Mouse (Mus musculus): Measurements from ENCODE around the gene Kcnq2. TPM values are rescaled to one million over a fixed set of nuclear protein-coding genes. Genes with fewer than 3 reads are reported as not detected.

The Kcnq2 gene
- polyA plus RNA-seq (2012; rRNA removed) = 64.8 and 105 TPM in 2 replicates

DNA sequence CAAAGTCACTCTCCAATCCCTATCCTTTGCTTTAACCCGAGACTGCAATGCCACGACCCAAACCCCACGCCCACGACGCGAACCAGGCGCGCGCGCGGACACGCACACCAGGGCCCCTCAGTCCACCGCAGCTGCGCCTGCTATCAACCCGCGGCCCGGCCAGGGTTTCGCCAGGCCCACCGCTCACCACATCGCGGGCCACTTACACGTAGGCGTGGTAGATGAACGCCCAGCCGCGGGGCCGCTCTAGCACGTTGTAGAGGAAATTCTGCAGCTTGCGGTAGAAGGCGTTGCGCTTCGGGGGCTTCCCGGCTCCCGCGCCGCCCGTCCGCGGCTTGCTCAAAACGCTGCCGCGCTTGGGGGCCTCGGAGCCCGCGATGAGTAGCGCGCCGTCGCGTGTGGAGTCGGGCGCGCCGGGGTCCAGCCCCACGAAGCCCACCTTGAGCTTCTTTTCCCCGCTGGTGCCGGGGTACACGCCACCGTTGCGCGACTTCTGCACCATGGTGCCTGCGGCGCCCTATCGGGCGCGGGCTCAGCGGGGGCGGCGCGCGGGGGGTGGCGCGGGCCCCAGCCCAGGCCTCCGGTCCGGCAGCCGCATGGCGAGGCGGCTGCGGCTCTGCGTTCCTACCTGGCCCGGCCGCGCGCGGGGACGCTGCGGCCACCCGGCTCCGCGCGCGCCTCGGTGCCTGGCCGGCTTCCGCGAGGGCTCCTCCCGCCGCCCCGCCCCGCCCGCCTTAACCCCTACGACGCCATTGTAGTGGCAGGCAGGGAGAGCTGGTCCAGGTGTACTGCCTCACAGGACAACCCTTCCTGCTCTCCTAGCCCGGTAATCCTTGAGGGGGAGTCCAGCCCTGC lies at the start of gene Kcnq2:
Gene Kcnq2 (minus strand): TSS at position 710 of the 855 bp plus-strand sequence.
- peak; percentile 65 for TF ChIP-seq POLR2A (IDR thresholded peaks at IDR 0.05; ENCODE audit: borderline replicate concordance, extremely low read depth, insufficient read depth, insufficient read length, poor library complexity, severe bottlenecking)
- no peak for TF ChIP-seq CTCF (IDR thresholded peaks at IDR 0.05; ENCODE audit: borderline replicate concordance, extremely low read depth, insufficient read depth, insufficient read length)
- peak; percentile 77 for DNase-seq (ENCODE audit: low read depth)

GRCm38 (mm10) chr2:181180898-181181297 lies 45.8 kb upstream of the Kcnq2 start:
- no peak for DNase-seq (ENCODE audit: low read depth)
- TF ChIP-seq CTCF (IDR thresholded peaks at IDR 0.05; ENCODE audit: borderline replicate concordance, extremely low read depth, insufficient read depth, insufficient read length) = no peak
- no peak for TF ChIP-seq POLR2A (IDR thresholded peaks at IDR 0.05; ENCODE audit: borderline replicate concordance, extremely low read depth, insufficient read depth, insufficient read length, poor library complexity, severe bottlenecking)

DNA sequence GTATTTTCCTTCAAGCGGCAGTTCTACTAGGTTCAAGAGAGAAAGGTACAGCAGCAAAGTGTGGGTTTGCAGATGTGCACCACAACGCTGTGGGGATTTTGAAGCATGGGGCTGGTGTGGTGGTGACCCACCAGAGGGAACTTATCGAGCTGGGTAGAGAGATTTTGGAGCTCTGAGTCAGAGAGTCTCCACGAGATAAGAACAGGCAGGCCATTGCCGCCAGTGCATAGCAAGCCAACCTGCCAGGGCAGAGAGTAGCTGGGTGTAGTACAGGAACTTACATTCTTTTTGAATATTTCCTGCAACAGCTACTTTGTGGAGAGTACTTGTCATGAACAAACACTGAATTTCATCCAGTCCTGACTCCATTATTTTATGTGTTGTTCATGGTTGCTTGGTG lies 43.4 kb upstream of the Kcnq2 start:
- TF ChIP-seq POLR2A (IDR thresholded peaks at IDR 0.05; ENCODE audit: borderline replicate concordance, extremely low read depth, insufficient read depth, insufficient read length, poor library complexity, severe bottlenecking) (no peak), CTCF (IDR thresholded peaks at IDR 0.05; ENCODE audit: borderline replicate concordance, extremely low read depth, insufficient read depth, insufficient read length) (no peak)
- no peak for DNase-seq (ENCODE audit: low read depth)

- no peak for DNase-seq (ENCODE audit: low read depth)
- no peak for TF ChIP-seq POLR2A (IDR thresholded peaks at IDR 0.05; ENCODE audit: borderline replicate concordance, extremely low read depth, insufficient read depth, insufficient read length, poor library complexity, severe bottlenecking)
- no peak for TF ChIP-seq CTCF (IDR thresholded peaks at IDR 0.05; ENCODE audit: borderline replicate concordance, extremely low read depth, insufficient read depth, insufficient read length)
Measured at GRCm38 (mm10) chr2:181178015-181178414, 42.9 kb upstream of the Kcnq2 start.

DNA sequence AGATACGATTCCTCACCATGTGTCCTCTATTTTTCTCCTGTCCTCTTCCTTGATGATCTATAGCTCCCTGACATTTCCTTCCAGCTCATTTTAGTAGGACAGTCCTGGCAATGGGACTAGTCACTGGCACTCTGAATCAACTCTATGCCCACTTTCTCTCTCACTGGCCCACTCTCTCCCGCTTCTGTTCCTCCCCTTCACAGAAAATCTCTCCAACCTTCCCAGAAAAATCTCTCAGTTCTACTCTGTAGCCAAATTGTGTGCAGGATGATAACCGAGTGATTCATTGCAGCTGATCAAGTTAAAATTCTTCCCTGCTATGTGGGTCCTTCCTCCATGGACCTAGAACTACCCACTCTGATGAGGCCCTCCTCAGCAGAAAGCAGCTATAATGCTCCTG lies 39.5 kb upstream of the Kcnq2 start:
- no peak for TF ChIP-seq CTCF (IDR thresholded peaks at IDR 0.05; ENCODE audit: borderline replicate concordance, extremely low read depth, insufficient read depth, insufficient read length)
- no peak for DNase-seq (ENCODE audit: low read depth)

DNA sequence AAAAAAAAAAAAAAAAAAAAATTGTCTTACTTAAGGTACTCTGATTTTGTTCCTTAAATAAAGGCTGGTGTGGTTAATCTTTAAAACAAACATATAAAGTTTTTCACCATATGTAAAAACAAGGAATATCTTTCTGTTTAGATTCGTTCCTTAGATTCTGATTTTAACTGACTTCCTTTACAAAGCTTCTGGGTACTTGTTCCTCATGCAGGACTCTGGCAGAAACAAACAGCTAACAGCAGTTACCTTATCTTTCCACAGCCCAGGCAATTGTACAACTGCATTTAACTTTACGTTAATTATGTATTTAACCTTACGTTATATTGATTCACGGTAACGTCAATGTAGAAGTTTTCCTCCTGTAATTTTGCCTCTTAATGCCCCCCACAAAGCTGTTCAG lies 31.4 kb upstream of the Kcnq2 start:
- no peak for DNase-seq (ENCODE audit: low read depth)
- TF ChIP-seq CTCF (IDR thresholded peaks at IDR 0.05; ENCODE audit: borderline replicate concordance, extremely low read depth, insufficient read depth, insufficient read length) = no peak
- TF ChIP-seq POLR2A (IDR thresholded peaks at IDR 0.05; ENCODE audit: borderline replicate concordance, extremely low read depth, insufficient read depth, insufficient read length, poor library complexity, severe bottlenecking) = no peak

DNA sequence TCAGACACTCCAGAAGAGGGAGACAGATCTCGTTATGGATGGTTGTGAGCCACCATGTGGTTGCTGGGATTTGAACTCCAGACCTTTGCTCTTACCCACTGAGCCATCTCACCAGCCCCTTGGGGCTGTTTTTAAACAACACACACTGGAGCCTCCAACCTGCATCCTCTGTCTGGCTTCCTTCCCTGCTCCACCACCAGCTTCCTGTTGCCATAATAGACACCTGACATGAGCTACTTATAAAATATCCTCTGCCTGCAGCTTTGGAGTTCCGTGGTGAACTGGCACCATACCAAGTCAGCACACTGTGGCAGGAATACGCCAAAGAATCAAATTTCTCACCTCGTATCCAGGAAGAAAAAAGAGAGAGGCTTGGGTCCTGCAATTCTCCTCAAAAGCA lies 25.7 kb upstream of the Kcnq2 start:
- DNase-seq (ENCODE audit: low read depth) = no peak
- no peak for TF ChIP-seq POLR2A (IDR thresholded peaks at IDR 0.05; ENCODE audit: borderline replicate concordance, extremely low read depth, insufficient read depth, insufficient read length, poor library complexity, severe bottlenecking)
- TF ChIP-seq CTCF (IDR thresholded peaks at IDR 0.05; ENCODE audit: borderline replicate concordance, extremely low read depth, insufficient read depth, insufficient read length) = no peak

GRCm38 (mm10) chr2:181159771-181160170 lies 24.7 kb upstream of the Kcnq2 start:
- DNase-seq (ENCODE audit: low read depth) = peak; percentile 90
- TF ChIP-seq CTCF (IDR thresholded peaks at IDR 0.05; ENCODE audit: borderline replicate concordance, extremely low read depth, insufficient read depth, insufficient read length) = no peak
- no peak for TF ChIP-seq POLR2A (IDR thresholded peaks at IDR 0.05; ENCODE audit: borderline replicate concordance, extremely low read depth, insufficient read depth, insufficient read length, poor library complexity, severe bottlenecking)

DNA sequence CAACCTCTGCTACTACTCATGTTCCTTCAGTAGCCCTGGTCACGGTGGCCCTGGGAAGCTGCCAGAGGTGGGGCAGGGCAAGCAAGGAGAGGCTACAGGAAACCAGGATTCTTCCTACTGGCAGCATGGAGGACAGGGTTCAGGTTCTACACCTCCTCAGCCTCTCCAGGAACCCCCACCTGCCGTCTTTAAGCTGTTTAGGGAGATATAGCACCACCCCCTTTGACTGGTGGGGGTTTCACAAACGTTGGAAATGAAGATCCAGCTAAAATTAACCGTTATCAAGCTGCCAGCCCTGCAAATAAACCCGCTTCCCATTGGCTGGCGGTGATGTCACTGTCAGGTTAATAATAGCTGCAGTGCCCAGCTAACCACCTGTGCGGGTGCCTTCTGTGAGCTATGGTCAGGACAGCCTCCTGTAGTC lies 24.0 kb upstream of the Kcnq2 start:
- TF ChIP-seq CTCF (IDR thresholded peaks at IDR 0.05; ENCODE audit: borderline replicate concordance, extremely low read depth, insufficient read depth, insufficient read length) = no peak
- no peak for TF ChIP-seq POLR2A (IDR thresholded peaks at IDR 0.05; ENCODE audit: borderline replicate concordance, extremely low read depth, insufficient read depth, insufficient read length, poor library complexity, severe bottlenecking)
- DNase-seq (ENCODE audit: low read depth) = peak; percentile 57

DNA sequence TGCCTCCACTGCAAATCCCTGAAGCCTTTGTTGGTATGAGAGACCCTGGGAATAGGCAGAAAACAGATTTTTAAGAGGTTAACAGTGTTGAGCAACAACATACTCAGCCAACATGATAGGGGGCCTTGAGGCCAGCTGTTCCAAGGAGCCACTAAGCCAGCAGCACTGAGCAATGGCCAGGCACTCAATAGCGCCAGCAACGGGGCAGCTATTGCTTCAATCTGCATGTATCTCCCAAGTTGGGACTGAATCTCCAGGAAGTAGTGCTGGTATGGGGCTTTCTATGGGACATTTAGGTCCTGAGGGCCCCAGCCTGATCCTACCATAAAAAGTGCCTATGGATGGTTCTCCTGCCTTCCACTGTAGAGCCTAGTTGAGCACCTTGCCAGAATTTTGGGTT lies 23.4 kb upstream of the Kcnq2 start:
- no peak for TF ChIP-seq POLR2A (IDR thresholded peaks at IDR 0.05; ENCODE audit: borderline replicate concordance, extremely low read depth, insufficient read depth, insufficient read length, poor library complexity, severe bottlenecking)
- TF ChIP-seq CTCF (IDR thresholded peaks at IDR 0.05; ENCODE audit: borderline replicate concordance, extremely low read depth, insufficient read depth, insufficient read length) = no peak
- no peak for DNase-seq (ENCODE audit: low read depth)

DNA sequence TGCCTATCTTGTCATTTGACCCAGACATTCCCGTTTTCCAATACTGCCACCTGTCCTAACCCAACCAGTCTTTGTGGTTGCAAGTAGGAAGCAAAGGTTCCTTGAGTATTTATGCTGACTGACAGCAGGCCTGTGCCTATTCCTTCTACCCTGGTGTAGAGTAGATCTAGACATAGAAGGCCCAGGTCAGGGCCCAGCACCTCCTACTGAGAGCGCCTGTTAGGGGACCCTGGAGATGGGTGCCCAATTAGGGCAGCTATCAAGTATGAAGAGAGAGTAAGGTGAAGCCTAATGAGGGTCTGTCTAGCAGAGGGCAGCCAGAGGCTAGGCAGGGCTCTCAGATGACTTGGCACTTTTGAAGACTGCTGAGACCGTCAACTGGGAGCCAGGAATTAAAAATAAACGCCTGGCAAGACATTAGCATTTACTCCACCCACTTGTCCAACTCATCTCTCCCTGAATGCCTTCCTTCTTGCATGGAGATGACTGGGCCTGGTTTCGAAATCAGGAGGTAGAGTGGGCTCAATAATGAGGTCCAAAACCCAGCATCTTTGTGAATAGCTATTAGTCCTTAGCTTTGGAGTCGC lies 22.7 kb upstream of the Kcnq2 start:
- TF ChIP-seq POLR2A (IDR thresholded peaks at IDR 0.05; ENCODE audit: borderline replicate concordance, extremely low read depth, insufficient read depth, insufficient read length, poor library complexity, severe bottlenecking) (no peak), CTCF (IDR thresholded peaks at IDR 0.05; ENCODE audit: borderline replicate concordance, extremely low read depth, insufficient read depth, insufficient read length) (no peak)
- DNase-seq (ENCODE audit: low read depth) = no peak

GRCm38 (mm10) chr2:181157180-181157579 lies 22.1 kb upstream of the Kcnq2 start:
- TF ChIP-seq POLR2A (IDR thresholded peaks at IDR 0.05; ENCODE audit: borderline replicate concordance, extremely low read depth, insufficient read depth, insufficient read length, poor library complexity, severe bottlenecking) = no peak
- no peak for TF ChIP-seq CTCF (IDR thresholded peaks at IDR 0.05; ENCODE audit: borderline replicate concordance, extremely low read depth, insufficient read depth, insufficient read length)
- DNase-seq (ENCODE audit: low read depth) = no peak

Data from brain, embryonic 14.5 days (tissue).